Mouse (Mus musculus): ENCODE results near the gene Tpx2. TPM values are rescaled to one million over a fixed set of nuclear protein-coding genes. Genes with fewer than 3 reads are reported as not detected.

Tpx2 gene
- total and polyA plus RNA-seq, 3 experiments, result 0.18 to 1.1 (median 0.75) TPM

DNA sequence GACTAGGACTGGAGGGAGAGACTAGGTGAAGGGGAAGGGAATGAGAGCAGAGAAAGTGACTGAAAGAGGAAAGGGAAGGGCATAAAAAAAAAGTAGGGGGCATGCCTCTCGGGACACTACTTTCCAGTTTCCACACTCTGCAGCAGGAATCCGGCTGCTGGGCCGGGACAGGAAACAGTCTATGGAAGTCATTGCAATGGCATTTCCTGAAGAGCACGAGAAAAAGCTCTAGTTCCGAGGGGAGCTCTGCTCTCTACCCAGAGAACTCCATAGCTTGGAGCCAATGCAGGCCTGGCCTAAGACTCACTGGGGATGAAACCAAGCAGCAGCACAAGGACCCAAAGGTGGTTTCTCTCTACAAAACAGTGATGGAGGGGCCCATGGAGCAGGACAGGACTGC, 26.7 kb upstream of the Tpx2 start:
- H3K36me3 ChIP-seq (ENCODE audit: control insufficient read depth, insufficient read depth, low read length), result peaks cover 62% of the 10 kb centered on the region
- H3K27ac ChIP-seq, result peak overlapping the region; percentile 97
- peak overlapping the region; percentile 60 for H3K9ac ChIP-seq (ENCODE audit: low read depth, low read length)
- DNase-seq, result peak; percentile 71 to 84
- peaks cover 3% of the 10 kb centered on the region; the same call in 1 of the 2 replicates for H3K79me2 ChIP-seq (replicated peaks; ENCODE audit: control insufficient read depth, insufficient read depth, low read length)
- 20% methylated on average over 5 of the region's 5 CpGs for WGBS
- peaks cover 56% of the 10 kb centered on the region for H3K4me1 ChIP-seq (ENCODE audit: control insufficient read depth, insufficient read depth, low read length)
- intact Hi-C loops (cut with DNase I), result loop anchor here (2.0 kb wide), 1 partner anchor 82 kb away; no protein-coding TSS in a partner anchor
- no peaks in the 10 kb centered on the region for H3K27me3 ChIP-seq (ENCODE audit: control insufficient read depth, insufficient read depth, low read length)
- peak overlapping the region; percentile 32 for H3K4me3 ChIP-seq
- TF ChIP-seq POLR2A (IDR thresholded peaks at IDR 0.05; ENCODE audit: insufficient read depth, low read depth, low read length) (peak; percentile 82), EP300 (IDR thresholded peaks at IDR 0.05; ENCODE audit: insufficient read depth, low read depth, low read length) (peak; percentile 95), CTCF (IDR thresholded peaks at IDR 0.05) (no peak)

DNA sequence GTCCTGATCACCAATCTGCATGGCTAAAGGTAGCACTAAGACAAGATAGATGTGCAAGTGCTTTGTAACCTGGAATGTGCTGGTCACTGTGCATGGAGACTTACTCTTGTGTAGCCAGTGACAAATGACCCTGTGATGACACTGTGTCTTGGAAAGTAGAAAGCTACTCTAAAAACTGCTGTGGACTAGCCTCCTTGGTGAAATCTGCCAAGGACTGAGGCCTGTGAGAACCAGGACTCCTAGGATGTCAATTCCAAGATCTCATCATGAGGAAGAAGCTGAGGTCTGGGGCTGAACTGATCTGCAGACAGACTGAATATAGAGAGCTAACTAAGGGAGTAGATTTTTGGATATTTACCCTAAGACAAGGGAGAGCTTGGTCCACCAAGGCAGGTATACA, 26.2 kb upstream of the Tpx2 start:
- Histone ChIP-seq H3K9ac (ENCODE audit: low read depth, low read length) (peak overlapping the region; percentile 60), H3K27ac (peak overlapping the region; percentile 97), H3K4me1 (ENCODE audit: control insufficient read depth, insufficient read depth, low read length) (peaks cover 58% of the 10 kb centered on the region), H3K4me3 (peak overlapping the region; percentile 29), H3K79me2 (replicated peaks; ENCODE audit: control insufficient read depth, insufficient read depth, low read length) (peaks cover 3% of the 10 kb centered on the region), H3K36me3 (ENCODE audit: control insufficient read depth, insufficient read depth, low read length) (peaks cover 68% of the 10 kb centered on the region), H3K27me3 (ENCODE audit: control insufficient read depth, insufficient read depth, low read length) (no peaks in the 10 kb centered on the region)
- intact Hi-C loops (cut with DNase I), result loop anchor here (2.0 kb wide), 1 partner anchor 83 kb away; no protein-coding TSS in a partner anchor
- DNase-seq, result no peak
- TF ChIP-seq EP300 (IDR thresholded peaks at IDR 0.05; ENCODE audit: insufficient read depth, low read depth, low read length) (no peak), POLR2A (IDR thresholded peaks at IDR 0.05; ENCODE audit: insufficient read depth, low read depth, low read length) (no peak), CTCF (IDR thresholded peaks at IDR 0.05) (no peak)

DNA sequence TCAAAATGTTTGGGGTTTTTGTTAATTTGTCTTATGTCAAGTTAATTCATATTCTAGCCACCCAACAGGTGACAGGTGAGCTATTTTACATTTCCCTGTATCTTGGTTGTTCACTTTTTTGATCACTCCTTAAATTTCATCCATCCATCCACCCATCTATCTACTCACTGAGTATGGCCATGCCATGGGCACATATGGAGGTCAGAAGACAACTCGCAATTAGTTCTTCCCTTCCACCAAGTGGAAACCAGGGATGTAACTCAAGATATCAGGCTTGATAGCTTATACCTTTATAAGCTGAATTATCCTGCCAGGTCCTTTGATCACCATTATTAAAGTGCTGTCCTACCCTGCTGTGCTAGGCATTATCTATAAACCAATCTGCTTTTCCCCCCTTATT, 24.0 kb upstream of the Tpx2 start:
- DNase-seq, result no peak
- intact Hi-C loops (cut with DNase I), result no loop called here
- H3K27ac ChIP-seq, result peak overlapping the region; percentile 100

DNA sequence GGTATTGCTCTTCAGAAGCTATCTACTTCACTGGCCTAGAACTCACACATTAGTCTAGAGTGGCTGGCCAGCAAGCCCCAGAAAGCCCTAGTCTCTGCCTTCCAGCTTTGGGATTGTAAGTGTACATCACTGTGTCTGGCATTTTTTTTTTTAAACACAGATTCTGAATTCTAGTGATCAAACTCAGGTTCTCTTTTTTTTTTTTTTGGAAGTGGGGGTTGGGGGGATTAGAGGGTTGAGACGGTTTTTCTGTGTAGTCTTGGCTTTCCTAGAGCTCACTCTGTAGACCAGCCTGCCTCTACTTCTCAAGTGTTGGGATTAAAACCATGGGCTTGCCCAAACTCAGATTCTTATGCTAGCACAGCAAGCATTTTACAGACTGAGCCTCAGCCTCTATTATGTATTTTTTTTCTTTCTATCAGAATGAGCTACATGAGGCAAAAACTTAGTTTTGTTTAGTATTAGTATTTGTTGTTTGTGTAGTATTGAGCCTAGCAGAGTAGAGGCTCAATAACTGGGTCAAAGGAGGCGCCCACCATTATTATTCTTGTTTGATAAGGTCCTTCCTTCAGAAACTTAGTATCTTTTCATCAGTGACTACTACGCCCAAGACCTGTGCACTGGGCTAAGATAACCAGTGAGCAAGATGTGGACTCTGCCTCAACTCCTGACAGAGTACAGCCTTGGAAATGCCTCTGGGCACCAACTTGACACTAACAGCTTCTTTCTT, 23.2 kb upstream of the Tpx2 start:
- Histone ChIP-seq H3K79me2 (replicated peaks; ENCODE audit: control insufficient read depth, insufficient read depth, low read length) (peaks cover 3% of the 10 kb centered on the region), H3K4me3 (no peak overlapping the region), H3K36me3 (ENCODE audit: control insufficient read depth, insufficient read depth, low read length) (peaks cover 55% of the 10 kb centered on the region), H3K27me3 (ENCODE audit: control insufficient read depth, insufficient read depth, low read length) (no peaks in the 10 kb centered on the region), H3K27ac (peak overlapping the region; percentile 100), H3K4me1 (ENCODE audit: control insufficient read depth, insufficient read depth, low read length) (peaks cover 43% of the 10 kb centered on the region), H3K9ac (ENCODE audit: low read depth, low read length) (no peak overlapping the region)
- no peak for DNase-seq
- intact Hi-C loops (cut with DNase I), result no loop called here
- TF ChIP-seq CTCF (IDR thresholded peaks at IDR 0.05) (no peak), EP300 (IDR thresholded peaks at IDR 0.05; ENCODE audit: insufficient read depth, low read depth, low read length) (no peak), POLR2A (IDR thresholded peaks at IDR 0.05; ENCODE audit: insufficient read depth, low read depth, low read length) (no peak)
- 68% methylated on average over 3 of the region's 3 CpGs for WGBS

More for the DNA sequence above, 24.0 kb upstream of the Tpx2 start:
- Histone ChIP-seq H3K79me2 (replicated peaks; ENCODE audit: control insufficient read depth, insufficient read depth, low read length) (peaks cover 3% of the 10 kb centered on the region), H3K9ac (ENCODE audit: low read depth, low read length) (no peak overlapping the region), H3K4me3 (no peak overlapping the region), H3K36me3 (ENCODE audit: control insufficient read depth, insufficient read depth, low read length) (peaks cover 63% of the 10 kb centered on the region), H3K4me1 (ENCODE audit: control insufficient read depth, insufficient read depth, low read length) (peaks cover 48% of the 10 kb centered on the region), H3K27me3 (ENCODE audit: control insufficient read depth, insufficient read depth, low read length) (no peaks in the 10 kb centered on the region)
- WGBS, result 91% methylated on average over 1 of the region's 1 CpGs
- no peak for TF ChIP-seq POLR2A (IDR thresholded peaks at IDR 0.05; ENCODE audit: insufficient read depth, low read depth, low read length)
- TF ChIP-seq EP300 (IDR thresholded peaks at IDR 0.05; ENCODE audit: insufficient read depth, low read depth, low read length), result no peak
- TF ChIP-seq CTCF (IDR thresholded peaks at IDR 0.05), result no peak

DNA sequence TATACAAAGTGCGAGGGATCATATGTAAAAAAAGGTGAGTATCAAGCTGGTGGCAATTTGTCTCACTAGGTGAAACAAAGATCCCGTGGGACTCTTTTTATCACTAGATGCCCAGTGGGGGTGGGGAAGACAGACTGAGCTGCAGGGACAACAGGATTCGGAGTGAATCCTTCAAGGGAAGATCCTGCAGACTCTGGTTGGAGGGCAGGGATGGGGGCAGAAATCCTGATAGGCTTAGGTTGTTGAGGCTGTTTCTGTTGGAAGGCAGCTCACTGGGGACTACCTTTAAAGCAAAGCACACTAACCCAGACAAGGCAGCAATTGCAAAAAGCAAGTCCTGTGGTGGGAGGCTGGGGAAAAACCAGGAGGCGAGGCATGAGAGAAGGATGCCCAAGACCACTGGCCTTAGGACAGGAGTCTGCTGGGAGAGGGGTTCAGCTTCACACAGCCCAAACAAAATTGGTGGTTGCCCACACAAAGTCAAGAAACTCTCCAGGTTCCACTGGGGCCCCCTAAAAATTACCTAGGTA, 22.5 kb upstream of the Tpx2 start:
- peaks cover 38% of the 10 kb centered on the region for H3K4me1 ChIP-seq (ENCODE audit: control insufficient read depth, insufficient read depth, low read length)
- TF ChIP-seq POLR2A (IDR thresholded peaks at IDR 0.05; ENCODE audit: insufficient read depth, low read depth, low read length), result no peak
- no peak for TF ChIP-seq EP300 (IDR thresholded peaks at IDR 0.05; ENCODE audit: insufficient read depth, low read depth, low read length)
- TF ChIP-seq CTCF (IDR thresholded peaks at IDR 0.05), result no peak
- 75% methylated on average over 4 of the region's 4 CpGs for WGBS
- H3K9ac ChIP-seq (ENCODE audit: low read depth, low read length), result peak overlapping the region; percentile 3; the same call in 1 of the 2 replicates
- H3K79me2 ChIP-seq (replicated peaks; ENCODE audit: control insufficient read depth, insufficient read depth, low read length), result peaks cover 3% of the 10 kb centered on the region
- H3K27ac ChIP-seq, result peak overlapping the region; percentile 100
- peak in 1 of 2 experiments; percentile 23 for DNase-seq
- H3K36me3 ChIP-seq (ENCODE audit: control insufficient read depth, insufficient read depth, low read length), result peaks cover 53% of the 10 kb centered on the region
- no peaks in the 10 kb centered on the region for H3K27me3 ChIP-seq (ENCODE audit: control insufficient read depth, insufficient read depth, low read length)
- intact Hi-C loops (cut with DNase I), result no loop called here
- H3K4me3 ChIP-seq, result no peak overlapping the region; the same call in 1 of the 2 replicates

GRCm38 (mm10) chr2:152825713-152826112, 22.1 kb upstream of the Tpx2 start:
- Histone ChIP-seq H3K27ac (peak overlapping the region; percentile 100), H3K9ac (ENCODE audit: low read depth, low read length) (peak overlapping the region; percentile 16; the same call in 1 of the 2 replicates), H3K4me3 (peak overlapping the region; percentile 82), H3K79me2 (replicated peaks; ENCODE audit: control insufficient read depth, insufficient read depth, low read length) (peaks cover 3% of the 10 kb centered on the region), H3K4me1 (ENCODE audit: control insufficient read depth, insufficient read depth, low read length) (peaks cover 34% of the 10 kb centered on the region), H3K36me3 (ENCODE audit: control insufficient read depth, insufficient read depth, low read length) (peaks cover 53% of the 10 kb centered on the region), H3K27me3 (ENCODE audit: control insufficient read depth, insufficient read depth, low read length) (no peaks in the 10 kb centered on the region)
- no peak for TF ChIP-seq EP300 (IDR thresholded peaks at IDR 0.05; ENCODE audit: insufficient read depth, low read depth, low read length)
- TF ChIP-seq CTCF (IDR thresholded peaks at IDR 0.05), result no peak
- no peak for TF ChIP-seq POLR2A (IDR thresholded peaks at IDR 0.05; ENCODE audit: insufficient read depth, low read depth, low read length)
- WGBS, result 75% methylated on average over 2 of the region's 2 CpGs
- intact Hi-C loops (cut with DNase I), result no loop called here
- DNase-seq, result peak in 1 of 2 experiments; percentile 23

Measured in heart, adult 2 months (tissue).